Mouse (Mus musculus): ENCODE results near the gene Fam160b1.

Fam160b1 gene

GRCm38 (mm10) chr19:57367849-57368387 is 7.4 kb downstream of the Fam160b1 start:
- DNase-seq: no peak

GRCm38 (mm10) chr19:57373276-57373811 is 12.9 kb downstream of the Fam160b1 start:
- DNase-seq: no peak

DNA sequence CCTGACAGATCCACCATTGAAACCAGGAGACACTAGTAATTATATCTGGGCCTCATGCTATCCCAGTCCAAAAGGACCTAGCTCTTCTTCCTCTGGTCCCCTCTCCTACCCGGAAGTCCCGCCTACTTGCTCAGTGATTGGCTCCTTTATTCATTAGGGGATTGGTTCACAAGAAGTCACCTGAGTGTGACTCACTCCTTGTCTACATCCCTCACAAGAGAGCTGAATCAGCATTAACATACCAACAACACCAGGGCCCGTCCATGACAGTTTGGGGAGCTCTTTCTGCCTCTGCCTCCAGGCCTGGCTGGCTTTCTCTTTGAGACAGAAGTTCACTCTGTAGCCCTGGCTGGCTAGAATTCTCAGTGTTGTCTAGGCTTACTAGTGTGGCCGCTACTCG is 14.7 kb downstream of the Fam160b1 start:
- no peak for DNase-seq

DNA sequence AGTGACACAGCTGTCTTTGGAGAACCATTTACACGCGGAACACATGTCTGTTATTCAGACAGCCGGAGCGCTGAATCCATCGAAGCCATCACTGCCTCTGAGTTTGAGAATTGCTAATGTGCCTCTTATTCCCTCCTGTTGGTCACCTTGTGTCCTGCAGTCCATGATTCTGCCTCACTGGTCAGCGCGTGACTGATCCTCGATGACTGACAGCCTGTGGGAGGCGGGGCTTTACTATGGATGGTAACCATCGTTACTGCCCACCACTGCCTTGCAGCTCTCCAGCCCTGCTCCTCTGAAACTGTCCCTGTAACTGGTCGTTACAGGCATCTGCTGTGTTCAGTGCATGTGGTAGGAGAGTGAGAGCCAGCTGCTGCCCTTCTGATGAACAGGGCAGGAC is 15.3 kb downstream of the Fam160b1 start:
- DNase-seq: no peak

DNA sequence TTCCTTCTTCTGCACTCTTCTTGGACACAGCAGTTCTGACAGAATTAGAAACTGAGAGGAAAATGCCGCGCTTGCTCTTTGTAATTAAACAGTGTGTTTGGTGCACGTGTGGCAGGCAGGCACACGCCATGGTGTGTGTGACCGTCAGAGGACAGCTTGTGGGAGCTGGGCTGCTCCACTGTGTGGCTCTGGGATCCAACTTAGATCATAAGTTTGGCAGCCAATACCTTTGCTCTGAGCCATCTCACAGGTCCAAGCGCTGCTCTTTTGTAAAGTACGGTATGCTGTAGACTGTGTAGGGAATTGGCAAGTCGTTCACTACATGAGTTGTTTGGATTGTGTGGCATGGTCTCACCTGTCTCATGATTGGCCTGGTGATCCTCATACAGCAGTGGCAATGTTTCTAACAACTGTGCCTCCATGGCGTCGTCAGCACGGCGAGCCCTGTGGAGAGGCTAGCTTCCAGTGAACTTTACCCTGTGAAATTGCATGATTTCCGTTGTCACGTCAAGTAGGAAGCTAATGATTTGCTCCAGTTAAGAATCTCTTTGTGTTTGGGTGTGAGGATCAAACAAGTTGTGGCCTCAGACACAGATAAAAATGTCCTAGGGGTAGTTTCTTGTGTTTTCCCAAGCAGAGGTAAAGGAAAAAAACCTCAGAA is 16.7 kb downstream of the Fam160b1 start:
- no peak for DNase-seq

DNA sequence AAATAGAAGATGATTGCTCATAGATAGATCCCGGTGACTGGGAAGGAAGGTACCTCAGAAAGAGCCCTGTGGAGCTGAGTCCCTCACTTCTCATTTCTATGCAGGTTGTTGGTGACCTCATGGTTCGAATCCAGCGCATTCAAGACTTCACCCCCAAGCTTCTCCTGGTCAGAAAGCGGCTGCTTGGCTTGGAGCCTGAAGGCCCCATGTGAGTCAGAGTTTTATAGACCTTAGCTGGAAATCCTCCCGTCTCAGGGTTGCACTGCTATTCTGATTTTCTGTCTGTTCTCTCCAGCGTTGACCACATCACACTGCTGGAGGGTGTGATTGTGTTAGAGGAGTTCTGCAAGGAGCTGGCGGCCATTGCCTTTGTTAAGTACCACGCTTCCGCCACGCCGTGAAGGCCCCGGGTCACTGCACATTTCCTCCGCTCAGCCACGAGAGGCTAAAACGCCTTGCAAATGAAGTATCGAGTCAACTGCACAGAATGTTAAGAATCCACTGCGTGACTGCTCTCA is 25.8 kb downstream of the Fam160b1 start:
- no peak for DNase-seq

- no peak for DNase-seq
Observed at GRCm38 (mm10) chr19:57391545-57391944, 31.1 kb downstream of the Fam160b1 start.

- DNase-seq: no peak
Observed at GRCm38 (mm10) chr19:57393357-57393957, 33.0 kb downstream of the Fam160b1 start.

- DNase-seq: no peak
Observed at GRCm38 (mm10) chr19:57396609-57397008, 36.1 kb downstream of the Fam160b1 start.

GRCm38 (mm10) chr19:57402364-57402763 is 41.9 kb downstream of the Fam160b1 start:
- DNase-seq: no peak

- peak; percentile 68 to 79 for DNase-seq
Observed at GRCm38 (mm10) chr19:57403700-57404501, 43.4 kb downstream of the Fam160b1 start.

GRCm38 (mm10) chr19:57404502-57404848 is 44.0 kb downstream of the Fam160b1 start:
- DNase-seq: peak in 1 of 2 experiments; percentile 12

- no peak for DNase-seq
Observed at GRCm38 (mm10) chr19:57407947-57408346, 47.5 kb downstream of the Fam160b1 start.

DNA sequence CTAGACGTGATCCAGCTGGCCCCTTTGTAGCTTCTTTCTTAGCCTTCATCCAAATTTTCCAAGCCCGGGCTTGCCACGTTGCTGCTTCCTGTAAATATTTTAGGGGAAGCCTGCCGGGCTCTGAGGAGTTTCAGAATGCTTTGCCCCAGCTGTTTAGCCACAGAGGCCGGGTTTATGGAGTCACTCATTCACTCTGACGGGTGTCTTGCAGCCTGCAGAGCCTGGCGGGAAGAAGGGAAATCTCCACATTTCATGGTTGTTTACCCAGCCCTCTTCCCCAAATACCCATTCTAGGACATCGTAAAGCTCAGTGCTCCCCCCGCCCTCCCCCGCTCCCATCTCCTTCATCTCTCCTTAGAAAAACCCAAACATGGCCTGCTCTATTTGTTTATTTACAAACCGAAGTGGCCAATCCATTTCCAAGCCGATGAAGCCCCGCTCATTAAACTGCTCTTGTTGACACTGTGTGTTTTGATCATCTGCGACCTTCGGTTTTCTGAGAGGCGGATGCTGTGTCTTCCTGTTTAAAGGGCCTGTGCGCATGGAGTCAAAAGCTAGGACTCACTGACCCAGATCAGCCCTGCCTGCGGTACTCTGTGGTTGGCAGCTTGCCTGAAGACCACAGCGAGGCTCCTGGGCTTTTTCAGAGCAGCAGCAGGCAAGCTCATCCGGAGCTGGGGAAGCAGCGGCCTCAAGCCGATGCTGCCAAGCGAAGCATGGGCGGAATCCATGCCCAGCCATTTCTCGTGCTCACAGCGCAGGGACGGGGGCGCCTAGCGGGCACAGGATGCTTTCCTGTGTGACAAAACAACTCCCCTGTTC is 51.1 kb downstream of the Fam160b1 start:
- peak; percentile 73 to 75 for DNase-seq

GRCm38 (mm10) chr19:57413170-57413569 is 52.7 kb downstream of the Fam160b1 start:
- DNase-seq: no peak

DNA sequence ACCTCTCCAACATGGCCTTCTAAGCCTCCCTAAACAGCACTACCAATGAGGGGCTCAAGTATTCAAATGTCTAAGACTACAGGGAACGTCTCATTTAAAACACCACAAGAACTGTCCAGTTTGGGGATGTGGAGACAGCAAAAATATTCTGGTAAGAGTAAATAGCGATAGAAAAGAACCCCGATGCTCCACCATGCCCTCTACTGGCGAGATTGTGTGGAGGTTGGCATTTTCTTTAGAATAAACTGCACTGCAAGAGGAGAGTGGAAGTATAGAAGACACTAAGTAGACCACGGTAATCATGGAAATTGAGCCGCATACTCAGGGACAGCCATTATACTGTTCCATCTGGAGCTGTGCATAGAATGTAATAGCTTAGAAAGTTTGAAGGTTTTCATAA is 53.4 kb downstream of the Fam160b1 start:
- no peak for DNase-seq

DNA sequence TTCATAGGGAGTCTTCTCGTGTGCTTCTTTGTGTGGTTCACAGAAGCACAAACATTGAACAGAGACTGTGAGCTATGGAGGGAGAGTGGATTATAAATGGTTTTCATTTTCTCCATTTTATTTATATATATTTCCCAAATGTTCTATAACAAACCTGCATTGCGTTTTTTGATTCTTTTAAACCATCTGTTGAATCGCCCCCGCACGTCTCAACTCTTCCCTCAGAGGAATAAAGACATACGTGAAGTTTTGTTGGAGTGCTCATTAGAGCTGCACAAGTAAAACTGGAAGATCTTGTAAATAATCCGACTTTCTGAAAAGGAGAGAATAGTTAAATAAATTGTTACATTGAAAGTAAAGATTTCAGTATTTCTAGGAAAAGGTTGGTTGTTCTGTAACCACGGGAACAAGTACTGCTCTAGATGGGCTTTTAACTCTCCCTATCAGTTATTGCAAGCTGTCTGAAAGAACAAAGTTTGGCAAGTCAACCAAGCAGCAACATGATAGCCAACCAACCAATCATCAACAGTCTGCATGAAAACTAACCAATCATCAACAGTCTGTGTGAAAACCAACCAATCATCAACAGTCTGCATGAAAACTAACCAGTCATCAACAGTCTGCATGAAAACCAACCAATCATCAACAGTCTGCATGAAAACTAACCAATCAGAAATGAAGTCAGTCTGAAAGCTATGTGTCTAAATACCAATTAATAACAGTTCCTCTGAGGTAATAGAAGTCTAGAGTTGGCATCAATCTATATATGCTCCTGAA is 54.7 kb downstream of the Fam160b1 start:
- no peak for DNase-seq

- DNase-seq: no peak
Observed at GRCm38 (mm10) chr19:57417800-57418580, 57.5 kb downstream of the Fam160b1 start.

DNA sequence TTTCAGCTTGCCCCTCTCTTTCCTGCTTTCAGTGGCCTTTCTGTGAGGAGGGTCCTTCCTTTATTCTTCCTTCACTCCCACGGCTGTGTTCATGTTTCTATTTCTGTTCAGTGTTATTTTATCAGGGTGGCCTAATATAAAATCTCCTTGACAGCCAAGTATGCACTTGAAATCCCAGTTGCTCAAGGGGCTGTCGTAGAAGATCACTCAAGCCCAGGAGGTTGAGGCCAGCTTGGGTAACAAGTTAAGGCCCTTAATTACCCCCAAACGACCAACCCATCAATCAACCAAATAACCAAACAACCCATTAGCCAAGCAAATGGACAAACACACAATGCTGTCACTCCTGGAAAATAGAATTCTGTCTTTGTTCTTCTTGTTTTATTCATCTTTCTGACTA is 62.9 kb downstream of the Fam160b1 start:
- no peak for DNase-seq

GRCm38 (mm10) chr19:57425296-57425695 is 64.8 kb downstream of the Fam160b1 start:
- DNase-seq: no peak

DNA sequence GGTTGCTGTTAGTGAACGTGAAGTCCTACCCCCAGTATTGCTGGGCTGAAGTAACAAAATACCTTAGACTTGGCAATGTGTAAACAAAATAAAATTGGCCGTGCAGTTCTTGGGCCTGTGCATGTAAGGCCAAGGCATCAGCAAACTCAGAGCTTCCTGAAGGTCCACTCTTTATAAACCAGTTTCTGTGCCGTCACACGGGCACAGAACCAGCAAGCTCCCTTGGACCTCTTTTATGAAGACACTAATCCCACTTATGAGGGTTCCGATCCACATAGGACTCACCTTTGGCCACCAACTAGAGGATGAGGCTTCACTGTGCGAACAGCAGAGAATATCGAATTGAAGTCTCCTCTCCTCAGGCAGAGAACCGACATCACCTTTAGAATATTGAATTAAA is 66.4 kb downstream of the Fam160b1 start:
- no peak for DNase-seq
